Mouse (Mus musculus) adrenal gland, adult 8-10 months (tissue): ENCODE results near the gene Akap17b. TPM values are rescaled to one million over a fixed set of nuclear protein-coding genes. Genes with fewer than 3 reads are reported as not detected.
"Not testable (repeated sequence)": the region's sequence is repeated elsewhere in the genome, so short reads cannot be mapped to it uniquely, and the experiment has no call there.

Experiments
- DNase-seq: peaks from one replicate; pipeline ENCODE4 v3.0.0; 2022
- total RNA-seq, 4 experiments: library from RNA; stranded (reverse); gene quantifications; 2 replicates each; pipeline ENCODE4 v1.2.4; 2022

The Akap17b gene
- total RNA-seq: 10 to 100 TPM in 1 of 4 experiments, 1 to 10 TPM in 3; 7.9 to 14.3 (median 8.5) TPM

DNA sequence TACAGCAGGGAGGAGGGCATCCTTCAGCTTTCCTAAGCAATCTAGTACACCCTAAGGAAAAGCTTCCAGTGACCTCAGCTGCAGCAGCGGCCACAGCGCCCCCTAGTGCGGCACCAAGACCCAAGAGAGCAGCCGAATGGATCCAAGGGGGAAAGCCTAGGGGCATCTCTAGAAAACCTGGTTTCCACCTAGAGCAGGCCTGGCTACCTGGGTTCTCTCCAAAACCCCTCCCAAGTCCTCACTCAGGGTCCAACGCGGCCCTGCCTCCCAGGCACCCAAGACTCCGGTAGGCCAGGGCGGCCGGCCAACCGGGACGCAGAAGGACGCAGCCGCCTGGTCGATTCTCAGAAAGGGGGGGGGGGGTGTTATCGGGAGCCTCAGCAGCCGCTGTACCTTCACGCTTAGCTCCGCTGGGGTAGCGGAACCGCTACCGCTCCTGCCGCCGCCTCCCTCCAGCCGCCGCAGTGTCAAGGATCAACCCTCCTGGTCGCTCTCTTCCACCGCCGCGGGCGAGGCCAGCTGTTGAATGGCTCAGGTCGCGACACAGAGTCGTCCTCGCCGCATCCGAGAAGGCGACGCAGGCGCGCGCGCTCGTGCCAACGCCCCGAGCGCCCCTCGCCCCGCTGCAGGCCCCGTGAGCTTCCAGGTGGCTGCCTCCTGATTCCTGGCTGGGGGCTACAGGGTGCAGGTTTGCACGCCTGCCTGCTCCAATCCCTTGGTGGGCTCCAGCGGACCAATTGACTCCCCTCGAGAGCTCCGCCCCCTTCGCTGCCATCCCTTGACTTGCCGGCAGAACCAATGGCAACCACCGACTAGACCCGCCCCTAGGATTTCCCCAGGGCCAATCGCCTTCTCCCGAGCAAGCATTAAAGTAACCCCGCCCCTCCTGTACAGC is at the start of gene Akap17b:
Gene Akap17b, minus strand, starts transcription at position 739 of the 895 bp plus-strand sequence.
- peak; percentile 83 for DNase-seq

DNA sequence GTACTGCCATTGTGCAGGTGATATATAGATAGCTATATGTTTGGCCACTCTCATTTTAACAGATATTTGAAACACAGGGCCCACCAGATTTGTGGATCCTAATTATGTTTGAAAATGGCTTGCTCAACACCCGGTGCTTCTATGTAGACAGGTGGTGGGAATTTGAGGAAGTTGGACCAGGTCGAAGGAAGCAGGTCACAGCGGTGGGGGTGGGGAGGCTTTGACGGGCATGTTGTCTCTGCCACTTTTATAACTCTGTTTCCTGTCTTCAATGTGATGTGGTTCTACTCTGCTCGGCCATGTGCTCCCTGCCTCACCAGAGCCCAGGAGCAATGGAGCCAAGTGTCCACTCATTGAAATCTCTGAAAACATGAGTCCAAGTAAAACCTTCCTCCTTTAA is 46.2 kb upstream of the Akap17b start:
- no peak for DNase-seq

DNA sequence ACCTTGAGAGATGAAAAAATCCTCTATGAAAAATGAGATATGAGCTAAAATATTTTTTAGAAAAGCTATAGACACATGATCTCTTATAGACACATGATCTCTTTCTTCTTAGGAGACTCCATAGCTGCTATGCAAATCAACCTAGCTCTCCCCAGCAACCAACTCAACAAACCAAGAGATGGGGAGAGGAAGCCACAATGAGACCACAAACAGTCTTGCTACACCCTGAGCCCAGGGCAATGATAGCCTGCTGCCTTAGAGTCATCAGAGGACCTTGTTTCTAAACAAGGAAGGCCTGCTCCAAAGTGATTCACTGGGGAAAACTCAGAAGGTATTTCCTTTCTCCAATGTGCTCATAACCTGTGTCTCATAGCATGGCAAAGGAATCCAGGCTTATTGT is 44.5 kb upstream of the Akap17b start:
- no peak for DNase-seq

DNA sequence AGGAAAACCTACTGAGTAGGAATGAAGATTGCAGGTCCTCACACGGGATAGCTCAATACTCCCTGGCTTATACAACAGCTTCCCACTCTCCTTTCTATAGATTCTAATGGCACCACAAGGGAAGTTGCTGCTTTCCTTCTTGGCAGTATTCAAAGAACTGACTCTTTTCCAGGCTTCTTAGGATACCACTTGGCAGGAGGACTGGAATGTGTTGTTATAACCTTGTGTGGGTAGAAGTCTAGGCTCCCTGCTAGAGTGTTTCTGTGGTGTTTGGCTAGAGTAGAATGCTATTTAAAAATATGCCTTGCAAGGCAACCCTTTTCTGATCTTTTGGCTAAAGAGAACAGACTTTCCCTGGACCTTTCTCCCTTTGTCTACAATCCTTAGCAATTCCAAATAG is 31.6 kb upstream of the Akap17b start:
- no peak for DNase-seq

DNA sequence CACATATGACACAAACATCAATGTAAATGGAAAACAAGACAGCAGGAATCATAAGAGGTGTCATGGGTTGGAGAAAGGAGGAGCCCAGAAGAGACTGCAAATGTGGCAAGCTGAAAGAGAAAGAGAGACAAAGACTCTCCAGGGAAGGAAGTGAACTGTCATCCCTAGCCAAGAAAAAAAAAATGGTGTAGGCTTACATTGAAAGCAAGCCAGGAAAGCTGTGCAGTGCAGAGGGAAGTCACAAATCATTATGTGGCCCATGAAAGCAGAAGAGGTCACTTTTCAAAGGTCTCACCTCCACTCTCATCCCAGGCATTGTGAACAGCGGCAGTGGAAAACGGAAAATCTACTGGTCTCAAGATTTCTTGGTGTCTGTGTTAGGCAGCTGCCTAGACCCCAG is 27.5 kb upstream of the Akap17b start:
- DNase-seq: peak; percentile 2

GRCm38 (mm10) chrX:36640046-36640445 is 5.1 kb downstream of the Akap17b start:
- DNase-seq: no peak

DNA sequence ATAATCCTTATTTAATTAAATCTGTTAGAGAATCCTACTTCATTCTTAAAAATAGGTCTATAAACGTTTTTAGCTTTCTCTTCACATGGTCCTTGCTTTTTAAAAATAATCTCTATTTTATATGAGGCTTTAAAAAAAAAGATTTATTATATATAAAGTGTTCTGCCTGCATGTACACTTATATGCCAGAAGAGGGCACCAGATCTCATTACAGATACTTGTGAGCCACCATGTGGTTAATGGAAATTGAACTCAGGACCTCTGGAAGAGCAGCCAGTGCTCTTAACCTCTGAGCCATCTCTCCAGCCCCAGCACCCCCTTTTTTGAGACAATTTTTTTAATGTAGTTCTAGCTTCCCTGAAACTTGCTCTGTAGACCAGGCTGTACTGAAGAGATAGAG is 14.4 kb downstream of the Akap17b start:
- DNase-seq: no peak

- no peak for DNase-seq
Measured at GRCm38 (mm10) chrX:36628102-36628501, 17.1 kb downstream of the Akap17b start.

DNA sequence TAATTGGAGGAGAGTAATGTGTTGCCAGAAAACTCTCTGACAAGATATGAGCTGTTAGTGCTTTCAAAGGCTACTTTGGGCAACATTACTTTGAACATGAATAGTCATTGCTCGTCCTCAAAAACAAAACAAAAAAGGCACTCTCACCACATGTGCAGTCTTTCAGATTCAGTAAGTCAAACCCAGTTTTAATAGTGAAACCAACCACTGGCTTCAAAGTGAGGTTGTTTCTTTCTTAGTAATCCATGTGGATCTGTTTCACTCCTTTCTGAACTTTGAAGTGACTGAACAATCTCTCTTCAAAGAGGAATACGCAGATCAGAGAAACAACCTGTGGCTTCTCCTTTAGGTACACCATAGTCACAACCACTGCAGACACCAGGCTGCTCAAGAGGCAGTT is 36.1 kb downstream of the Akap17b start:
- no peak for DNase-seq

DNA sequence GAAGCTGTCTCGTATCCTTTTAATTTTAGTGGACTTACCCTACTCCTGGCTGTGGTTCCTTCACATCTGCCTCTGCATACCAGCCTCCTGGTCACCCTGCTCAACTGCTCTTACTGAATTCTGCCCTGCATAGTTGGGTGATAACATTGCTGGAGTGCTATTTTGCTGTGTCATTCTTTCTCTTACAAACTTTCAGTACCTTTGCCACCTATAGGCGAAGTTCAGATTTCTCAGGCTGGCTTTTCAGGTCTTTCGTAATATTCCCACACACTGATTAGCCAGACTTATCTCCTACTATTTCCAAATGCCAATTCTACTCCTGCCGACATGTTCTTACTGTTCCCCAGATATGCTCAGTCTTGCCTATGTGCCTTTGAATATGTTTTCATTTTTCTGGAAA is 41.2 kb downstream of the Akap17b start:
- DNase-seq: no peak

DNA sequence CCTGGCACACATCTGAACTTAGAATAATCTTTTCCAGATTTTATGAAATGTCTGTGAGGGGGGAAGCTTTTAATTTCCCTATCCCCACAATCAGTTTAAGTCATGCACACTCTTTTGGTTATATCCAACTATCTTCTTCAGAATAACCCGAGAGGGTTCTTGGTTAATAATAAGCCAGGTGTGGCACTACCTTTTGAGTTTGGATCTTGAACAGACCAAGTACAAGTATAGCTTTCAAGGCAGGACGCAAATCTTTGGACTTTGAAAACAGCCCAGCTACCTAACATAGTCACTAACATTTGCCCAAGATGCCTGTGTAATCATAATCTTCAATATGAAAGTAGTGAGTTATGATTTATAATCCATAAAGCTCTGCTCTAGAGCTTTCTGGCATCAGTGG is 42.3 kb downstream of the Akap17b start:
- DNase-seq: no peak

DNA sequence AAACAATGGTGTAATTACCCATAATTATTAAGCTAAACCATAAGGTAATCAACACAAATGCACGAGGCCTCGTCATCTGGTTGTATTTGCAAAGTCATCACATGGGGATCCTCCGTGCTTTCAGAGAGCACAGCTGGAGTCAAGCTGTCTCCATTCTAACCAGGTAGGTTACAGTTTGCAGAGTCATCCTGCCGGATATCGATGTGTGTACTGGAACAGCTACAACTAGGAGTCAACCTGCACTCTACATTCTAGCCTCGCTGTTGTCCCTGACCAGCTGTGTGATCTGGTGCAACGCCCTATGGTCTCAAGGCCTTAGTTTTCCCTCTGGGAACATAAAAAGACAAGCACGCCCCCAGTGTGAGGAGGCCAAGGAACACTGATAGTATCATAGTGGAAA is 45.1 kb downstream of the Akap17b start:
- DNase-seq: peak; percentile 23

DNA sequence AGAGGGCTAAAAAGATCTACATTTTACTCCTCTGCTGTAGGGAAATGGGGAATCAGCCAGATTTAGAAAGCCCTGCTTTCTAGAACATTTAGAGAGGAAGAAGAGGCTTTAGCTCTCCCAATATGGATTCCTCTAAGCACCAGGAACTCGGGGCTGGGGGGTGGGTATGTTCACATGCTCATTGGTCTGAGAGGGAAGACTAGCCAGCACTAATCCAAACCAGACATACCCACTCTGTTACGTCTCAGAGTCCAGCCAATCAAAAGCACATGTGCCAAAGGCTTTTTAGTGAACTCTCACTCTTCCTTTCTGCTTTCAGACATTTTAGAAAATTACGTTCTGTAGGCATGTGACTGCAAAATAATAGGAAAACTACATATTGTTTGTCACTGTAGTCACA is 45.5 kb downstream of the Akap17b start:
- no peak for DNase-seq

GRCm38 (mm10) chrX:36598861-36599344 is 46.3 kb downstream of the Akap17b start:
- DNase-seq: no peak

- no peak for DNase-seq
Measured at GRCm38 (mm10) chrX:36598390-36598810, 46.8 kb downstream of the Akap17b start.

DNA sequence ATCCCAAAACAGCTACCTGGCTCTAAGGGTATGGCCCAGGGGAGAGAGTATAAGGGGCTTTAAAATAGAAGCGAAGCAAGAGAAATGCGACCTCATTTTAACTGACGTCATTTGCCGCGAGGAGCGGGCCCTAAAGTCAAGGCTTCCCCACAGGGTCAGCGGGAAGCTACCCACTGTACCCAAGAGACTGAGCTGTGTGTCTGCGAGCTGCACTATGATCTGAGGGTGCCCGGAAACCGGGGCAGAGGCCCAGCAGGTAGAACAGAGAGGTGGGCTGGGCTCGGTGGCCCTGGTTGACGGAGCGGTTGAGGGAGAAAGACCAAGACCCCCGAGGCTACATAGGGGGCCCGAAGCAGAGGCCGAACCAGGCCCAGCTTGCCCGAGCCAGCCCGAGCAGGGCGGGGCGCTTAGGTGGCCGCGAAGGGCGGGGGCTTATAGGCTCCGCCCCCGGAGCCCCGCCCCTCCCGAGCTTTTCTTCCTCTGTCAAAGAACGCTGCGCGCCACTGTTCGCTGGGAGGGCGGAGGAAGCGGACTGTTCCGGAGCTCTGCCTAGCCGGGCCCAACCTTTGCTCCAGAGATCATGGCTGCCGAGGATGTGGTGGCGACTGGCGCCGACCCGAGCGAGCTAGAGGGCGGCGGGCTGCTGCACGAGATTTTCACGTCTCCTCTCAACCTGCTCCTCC is 47.3 kb downstream of the Akap17b start, which contains the start of gene Pgrmc1:
Gene Pgrmc1, plus strand, starts transcription at position 500 of the 683 bp plus-strand sequence.
- DNase-seq: peak; percentile 77

DNA sequence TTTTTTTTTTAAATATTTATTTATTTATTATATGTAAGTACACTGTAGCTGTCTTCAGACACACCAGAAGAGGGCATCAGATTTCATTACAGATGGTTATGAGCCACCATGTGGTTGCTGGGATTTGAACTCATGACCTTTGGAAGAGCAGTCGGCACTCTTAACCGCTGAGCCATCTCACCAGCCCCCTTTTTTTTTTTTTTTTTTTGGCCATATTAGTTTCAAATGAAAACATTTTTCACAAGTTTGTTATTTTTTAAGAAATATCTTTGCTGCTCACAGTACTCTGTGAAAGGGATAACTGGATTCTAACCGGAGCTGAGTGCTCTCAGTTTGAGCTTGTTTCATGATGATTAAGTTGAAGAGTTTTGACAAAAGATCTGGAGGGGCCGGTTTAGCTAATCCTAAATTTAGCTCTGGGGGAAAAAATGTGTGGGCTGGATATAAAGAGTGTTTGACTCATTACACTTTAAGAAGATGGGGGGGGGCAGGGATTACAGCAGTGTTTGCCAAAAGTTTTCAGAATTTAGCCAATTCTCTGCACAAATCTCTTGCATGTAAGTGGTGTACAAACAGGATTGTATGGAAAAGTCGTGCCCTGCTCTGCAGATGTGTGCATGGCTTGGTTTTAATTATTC is 48.6 kb downstream of the Akap17b start:
- DNase-seq: not testable (repeated sequence)

DNA sequence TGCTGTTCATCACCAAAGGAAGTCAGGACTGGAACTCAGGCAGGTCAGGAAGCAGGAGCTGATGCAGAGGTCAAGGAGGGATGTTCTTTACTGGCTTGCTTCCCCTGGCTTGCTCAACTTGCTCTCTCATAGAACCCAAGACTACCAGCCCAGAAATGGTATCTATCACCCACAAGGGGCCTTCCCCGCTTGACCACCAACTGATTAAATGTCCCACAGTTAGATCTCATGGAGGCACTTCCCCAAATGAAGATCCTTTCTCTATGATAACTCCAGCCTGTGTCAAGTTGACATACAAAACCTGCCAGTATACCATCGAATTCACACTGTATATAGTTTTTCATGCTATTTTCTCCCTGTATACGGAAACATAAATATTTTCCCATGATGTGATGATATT is 49.9 kb downstream of the Akap17b start:
- no peak for DNase-seq

GRCm38 (mm10) chrX:36591539-36591938 is 53.7 kb downstream of the Akap17b start:
- DNase-seq: no peak

DNA sequence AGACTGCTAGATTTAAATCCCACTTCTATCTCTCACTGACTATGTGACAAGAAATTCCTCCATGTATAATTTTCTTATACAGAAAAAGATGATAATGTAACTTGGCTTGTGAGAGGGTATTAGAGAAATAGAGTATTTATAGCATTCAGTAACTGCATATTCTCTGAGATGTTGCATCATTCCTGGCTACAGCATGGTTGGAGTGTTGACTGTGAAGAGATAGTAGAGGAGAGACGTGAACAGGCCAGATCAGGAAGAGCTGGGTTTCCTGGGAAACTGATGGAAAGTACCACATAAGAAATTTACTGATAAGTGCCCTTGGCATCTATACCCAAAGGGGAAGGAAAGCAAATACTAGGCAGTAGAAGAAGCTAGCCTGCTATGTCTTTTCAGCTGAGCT is 54.1 kb downstream of the Akap17b start:
- DNase-seq: no peak

- no peak for DNase-seq
Measured at GRCm38 (mm10) chrX:36590266-36590665, 54.9 kb downstream of the Akap17b start.

GRCm38 (mm10) chrX:36587304-36588209 is 57.6 kb downstream of the Akap17b start:
- DNase-seq: no peak
